Mouse (Mus musculus) megakaryocyte progenitor cell, adult 5-6 weeks (primary cell): ENCODE measurements at regions not wholly inside any gene's neighbourhood (a gene's known extent, or its start where the extent isn't known, plus 50 kb on each side); places are given as distances from the start of the nearest gene placed in this dataset.

Experiments used
- ATAC-seq: replicated peaks from 2 replicates; pipeline ENCODE4 v1.8.0; 2016; ENCODE audit warnings: mild to moderate bottlenecking, moderate TSS enrichment, inconsistent platforms; ENCODE audit not compliant: poor library complexity

- ATAC-seq = no peak
Measured at GRCm38 (mm10) chr14:46706462-46706861, 53.9 kb upstream of the Cdkn3 start.

GRCm38 (mm10) chr14:46704316-46704751, 56.0 kb upstream of the Cdkn3 start:
- 0 out of 2 replicates have a peak, but pooled peaks have one; percentile 20 for ATAC-seq

GRCm38 (mm10) chr14:46702669-46703435, 57.5 kb upstream of the Cdkn3 start:
- peak; percentile 86 for ATAC-seq

- no peak for ATAC-seq
Measured at GRCm38 (mm10) chr14:46692571-46692970, 67.8 kb upstream of the Cdkn3 start.

- no peak for ATAC-seq
Measured at GRCm38 (mm10) chr14:46692067-46692466, 68.3 kb upstream of the Cdkn3 start.

GRCm38 (mm10) chr14:46682728-46683127, 77.6 kb upstream of the Cdkn3 start:
- ATAC-seq = no peak

- ATAC-seq = peak; percentile 44
Measured at GRCm38 (mm10) chr14:46678935-46679334, 81.4 kb upstream of the Cdkn3 start.

GRCm38 (mm10) chr14:46671482-46672225, 88.7 kb upstream of the Cdkn3 start:
- no peak for ATAC-seq

- ATAC-seq = no peak
Measured at GRCm38 (mm10) chr14:46671062-46671461, 89.3 kb upstream of the Cdkn3 start.

- ATAC-seq = no peak
Measured at GRCm38 (mm10) chr14:46670221-46671046, 89.9 kb upstream of the Cdkn3 start.

GRCm38 (mm10) chr14:46668275-46668674, 92.1 kb upstream of the Cdkn3 start:
- no peak for ATAC-seq

GRCm38 (mm10) chr14:46664305-46664704, 96.0 kb upstream of the Cdkn3 start:
- ATAC-seq = no peak

- ATAC-seq = no peak
Measured at GRCm38 (mm10) chr14:46663529-46663928, 96.8 kb upstream of the Cdkn3 start.

- no peak for ATAC-seq
Measured at GRCm38 (mm10) chr14:46661792-46662545, 98.4 kb upstream of the Cdkn3 start.

GRCm38 (mm10) chr14:46661118-46661791, 99.1 kb upstream of the Cdkn3 start:
- ATAC-seq = no peak

GRCm38 (mm10) chr14:46659365-46659764, 101.0 kb upstream of the Cdkn3 start:
- no peak for ATAC-seq

GRCm38 (mm10) chr14:46656249-46656648, 104.1 kb upstream of the Cdkn3 start:
- ATAC-seq = no peak

GRCm38 (mm10) chr14:46647319-46647974, 112.9 kb upstream of the Cdkn3 start:
- no peak for ATAC-seq

- no peak for ATAC-seq
Measured at GRCm38 (mm10) chr14:46646673-46647318, 113.5 kb upstream of the Cdkn3 start.
